Mouse (Mus musculus): Measurements from ENCODE around the gene Ccdc117. TPM values are rescaled to one million over a fixed set of nuclear protein-coding genes. Genes with fewer than 3 reads are reported as not detected.
A peak's percentile ranks its signal among the peaks of the same experiment; 100 is the strongest.

Ccdc117 gene
- polyA plus RNA-seq (2015; fragmentation: Nextera tagmentation; extraction: Ambion mirVana) = 18.0 and 18.6 TPM in 2 replicates

DNA sequence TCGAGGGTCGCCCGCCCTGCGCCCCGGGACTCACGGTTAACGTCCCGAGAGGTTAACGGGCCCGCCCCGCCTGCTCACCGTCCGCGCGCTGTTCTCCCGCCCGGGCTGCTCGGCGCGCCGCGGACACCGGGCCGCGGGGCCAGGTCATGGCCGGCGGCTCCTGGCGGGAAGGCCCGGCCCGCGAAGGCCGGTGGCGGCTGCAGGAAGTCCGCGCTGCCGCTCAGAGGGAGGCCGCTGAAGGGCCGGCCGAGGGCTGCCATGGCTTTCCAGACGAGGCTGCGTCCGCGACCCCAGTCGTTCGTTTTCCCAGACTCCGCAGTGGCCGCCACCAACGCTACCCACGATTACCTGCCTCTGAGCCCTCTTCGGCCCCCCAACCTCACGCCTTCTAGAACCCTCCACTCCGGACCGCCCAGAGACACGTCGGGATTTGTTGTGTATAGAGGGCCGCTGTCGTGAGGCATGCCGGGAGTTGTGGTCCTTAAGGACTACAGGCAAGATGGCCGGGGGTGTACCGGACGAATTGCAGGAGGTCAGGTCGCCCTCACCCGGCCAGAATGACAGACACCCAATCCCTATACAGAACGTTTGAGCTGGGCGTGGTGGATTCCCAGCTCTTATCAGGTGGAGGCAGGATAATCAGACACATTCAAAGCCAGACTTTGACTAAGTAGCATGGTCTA is at the start of gene Ccdc117:
Gene Ccdc117 (minus strand): TSS at position 389 of the 683 bp plus-strand sequence.
- Histone ChIP-seq H3K4me2 (ENCODE audit: low read depth, low read length) (peak within 1 kb of the TSS; percentile 63), H3K36me3 (ENCODE audit: control insufficient read depth, insufficient read depth, low read length) (peaks cover 5% of the 10 kb centered on the region; the same call in 1 of the 2 replicates), H3K9me3 (ENCODE audit: control insufficient read depth, low read length) (no peaks in the 10 kb centered on the region), H3K27ac (ENCODE audit: low read length) (peak within 1 kb of the TSS; percentile 85), H3K9ac (ENCODE audit: low read length) (peak within 1 kb of the TSS; percentile 98), H3K27me3 (ENCODE audit: control insufficient read depth, insufficient read depth, low read depth, low read length) (no peaks in the 10 kb centered on the region), H3K4me3 (ENCODE audit: low read length) (peak within 1 kb of the TSS; percentile 93), H3K4me1 (replicated peaks; ENCODE audit: control insufficient read depth, insufficient read depth, low read length) (peaks cover 9% of the 10 kb centered on the region)
- peak; percentile 99 for ATAC-seq (ENCODE audit: low read depth)
- WGBS = 0% methylated on average over 60 of the region's 65 CpGs

DNA sequence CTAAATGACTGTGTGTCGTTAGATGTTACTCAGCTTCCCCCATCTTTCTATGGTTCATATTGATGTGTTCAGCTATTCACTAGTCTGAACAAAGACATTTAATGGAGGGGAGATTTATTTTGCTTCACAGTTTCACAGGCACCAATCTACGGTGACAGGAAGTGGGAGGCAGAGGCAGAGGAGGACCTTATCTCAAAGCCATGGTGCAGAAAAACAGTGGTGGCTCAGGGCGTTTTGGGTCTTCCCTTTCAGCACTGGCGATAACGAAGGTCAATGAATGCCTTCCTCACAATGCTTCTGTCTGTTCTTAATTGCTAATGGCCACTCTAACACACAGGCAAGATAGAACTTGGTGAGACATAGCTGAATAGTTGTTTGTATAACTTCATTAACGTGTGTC is 33.1 kb upstream of the Ccdc117 start:
- Histone ChIP-seq H3K4me2 (ENCODE audit: low read depth, low read length) (no peak overlapping the region), H3K36me3 (ENCODE audit: control insufficient read depth, insufficient read depth, low read length) (no peaks in the 10 kb centered on the region), H3K9me3 (ENCODE audit: control insufficient read depth, low read length) (no peaks in the 10 kb centered on the region), H3K27ac (ENCODE audit: low read length) (no peak overlapping the region), H3K4me3 (ENCODE audit: low read length) (no peak overlapping the region), H3K9ac (ENCODE audit: low read length) (no peak overlapping the region), H3K27me3 (ENCODE audit: control insufficient read depth, insufficient read depth, low read depth, low read length) (no peaks in the 10 kb centered on the region), H3K4me1 (replicated peaks; ENCODE audit: control insufficient read depth, insufficient read depth, low read length) (no peaks in the 10 kb centered on the region)
- ATAC-seq (ENCODE audit: low read depth) = no peak
- WGBS = 55% methylated on average over 6 of the region's 6 CpGs

DNA sequence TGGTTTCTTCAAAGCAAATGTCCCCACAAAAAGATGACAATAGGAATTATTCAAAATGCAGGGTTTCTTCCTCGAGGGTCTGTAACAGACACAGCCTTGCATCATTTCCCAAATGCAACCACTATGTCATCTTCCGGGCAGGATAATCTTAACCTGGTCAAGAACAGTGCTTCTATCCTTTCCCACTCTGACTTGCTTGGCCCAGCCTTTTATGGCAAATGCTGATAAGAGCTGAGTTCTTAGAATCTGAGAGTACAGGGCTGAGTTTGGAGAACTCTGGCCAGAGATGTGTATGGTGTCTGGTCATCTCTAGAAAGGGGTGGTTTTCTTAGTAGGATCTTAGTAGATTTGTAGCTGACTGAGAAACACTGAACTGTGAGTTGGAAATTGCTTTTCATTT is 31.8 kb upstream of the Ccdc117 start:
- WGBS = 73% methylated on average over 2 of the region's 2 CpGs
- no peaks in the 10 kb centered on the region for H3K9me3 ChIP-seq (ENCODE audit: control insufficient read depth, low read length)
- no peaks in the 10 kb centered on the region for H3K27me3 ChIP-seq (ENCODE audit: control insufficient read depth, insufficient read depth, low read depth, low read length)
- H3K4me2 ChIP-seq (ENCODE audit: low read depth, low read length) = no peak overlapping the region
- no peak overlapping the region for H3K27ac ChIP-seq (ENCODE audit: low read length)
- no peak overlapping the region for H3K9ac ChIP-seq (ENCODE audit: low read length)
- no peak overlapping the region for H3K4me3 ChIP-seq (ENCODE audit: low read length)
- no peak for ATAC-seq (ENCODE audit: low read depth)
- no peaks in the 10 kb centered on the region for H3K4me1 ChIP-seq (replicated peaks; ENCODE audit: control insufficient read depth, insufficient read depth, low read length)
- no peaks in the 10 kb centered on the region for H3K36me3 ChIP-seq (ENCODE audit: control insufficient read depth, insufficient read depth, low read length)

DNA sequence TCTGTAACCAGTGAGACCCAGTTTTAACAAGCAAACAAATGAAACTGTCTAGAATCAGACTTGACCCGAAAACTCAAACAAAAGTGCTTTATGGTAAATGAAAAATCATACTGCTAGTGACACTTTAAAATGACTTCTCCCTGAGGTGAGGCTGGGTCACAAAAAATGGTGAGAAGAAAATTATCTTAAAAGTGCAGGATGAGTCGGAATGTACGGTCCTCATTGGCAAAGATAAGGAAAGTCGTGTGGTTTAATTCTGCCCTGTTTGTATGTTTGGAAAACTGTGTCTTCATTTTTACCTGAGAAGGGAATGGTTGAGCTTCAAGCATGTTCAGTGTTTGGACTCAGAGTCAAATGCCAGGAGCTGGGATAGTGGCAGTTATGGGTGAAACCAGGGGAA is 29.9 kb upstream of the Ccdc117 start:
- no peaks in the 10 kb centered on the region for H3K4me1 ChIP-seq (replicated peaks; ENCODE audit: control insufficient read depth, insufficient read depth, low read length)
- WGBS = 76% methylated on average over 4 of the region's 4 CpGs

DNA sequence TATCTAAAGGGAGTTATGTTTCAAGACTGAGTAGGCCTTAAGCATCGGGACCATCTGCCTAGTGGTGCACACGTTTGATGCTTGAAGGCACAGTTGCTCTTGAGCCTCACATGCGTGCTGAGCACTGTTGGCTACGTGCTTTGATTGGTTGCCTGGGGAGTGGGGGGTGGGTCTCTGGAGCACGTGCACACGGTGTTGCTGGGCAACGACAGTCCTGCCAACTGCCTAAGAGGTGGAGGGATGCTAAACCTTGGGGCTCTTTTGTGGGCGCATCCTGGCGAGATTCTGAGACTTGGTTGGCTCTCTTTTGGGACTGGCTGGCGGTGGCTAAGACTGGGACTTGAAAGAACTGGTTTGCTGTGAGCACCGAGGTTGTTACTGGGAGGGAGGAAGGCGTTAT is 27.5 kb upstream of the Ccdc117 start, which contains the start of gene Ankrd36:
Gene Ankrd36 (plus strand): TSS at position 211 of the 400 bp plus-strand sequence.
- Histone ChIP-seq H3K9ac (ENCODE audit: low read length) (no peak within 1 kb of the TSS), H3K4me2 (ENCODE audit: low read depth, low read length) (no peak within 1 kb of the TSS), H3K27ac (ENCODE audit: low read length) (no peak within 1 kb of the TSS), H3K36me3 (ENCODE audit: control insufficient read depth, insufficient read depth, low read length) (no peaks in the 10 kb centered on the region), H3K4me3 (ENCODE audit: low read length) (no peak within 1 kb of the TSS), H3K9me3 (ENCODE audit: control insufficient read depth, low read length) (no peaks in the 10 kb centered on the region), H3K27me3 (ENCODE audit: control insufficient read depth, insufficient read depth, low read depth, low read length) (no peaks in the 10 kb centered on the region), H3K4me1 (replicated peaks; ENCODE audit: control insufficient read depth, insufficient read depth, low read length) (no peaks in the 10 kb centered on the region)
- no peak for ATAC-seq (ENCODE audit: low read depth)
- 73% methylated on average over 12 of the region's 12 CpGs for WGBS

More for the DNA sequence above, 29.9 kb upstream of the Ccdc117 start:
- H3K27ac ChIP-seq (ENCODE audit: low read length) = no peak overlapping the region
- H3K27me3 ChIP-seq (ENCODE audit: control insufficient read depth, insufficient read depth, low read depth, low read length) = no peaks in the 10 kb centered on the region
- no peak overlapping the region for H3K9ac ChIP-seq (ENCODE audit: low read length)
- no peak for ATAC-seq (ENCODE audit: low read depth)
- no peak overlapping the region for H3K4me2 ChIP-seq (ENCODE audit: low read depth, low read length)
- H3K36me3 ChIP-seq (ENCODE audit: control insufficient read depth, insufficient read depth, low read length) = no peaks in the 10 kb centered on the region
- no peaks in the 10 kb centered on the region for H3K9me3 ChIP-seq (ENCODE audit: control insufficient read depth, low read length)
- no peak overlapping the region for H3K4me3 ChIP-seq (ENCODE audit: low read length)

DNA sequence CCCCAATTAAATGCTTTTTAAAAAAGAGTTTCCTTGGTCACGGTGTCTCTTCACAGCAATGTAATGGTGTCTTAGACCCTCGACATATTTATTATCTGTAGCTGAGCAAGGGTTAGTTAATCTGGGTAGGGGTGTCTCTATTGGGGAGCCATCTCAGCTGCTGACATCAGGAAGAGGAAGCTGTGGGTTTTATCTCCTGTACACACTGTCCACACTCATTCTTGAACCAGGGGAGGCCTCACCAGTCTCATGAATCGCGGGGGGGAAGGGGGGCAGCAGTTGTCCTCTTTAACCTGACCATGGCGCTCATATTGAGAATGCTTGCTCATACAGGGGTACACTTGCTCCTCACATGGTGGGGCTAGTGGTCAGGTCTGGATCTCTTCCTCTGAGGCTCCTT is 26.1 kb upstream of the Ccdc117 start:
- Histone ChIP-seq H3K9ac (ENCODE audit: low read length) (no peak overlapping the region), H3K36me3 (ENCODE audit: control insufficient read depth, insufficient read depth, low read length) (no peaks in the 10 kb centered on the region), H3K4me3 (ENCODE audit: low read length) (no peak overlapping the region), H3K9me3 (ENCODE audit: control insufficient read depth, low read length) (no peaks in the 10 kb centered on the region), H3K4me1 (replicated peaks; ENCODE audit: control insufficient read depth, insufficient read depth, low read length) (no peaks in the 10 kb centered on the region), H3K27me3 (ENCODE audit: control insufficient read depth, insufficient read depth, low read depth, low read length) (no peaks in the 10 kb centered on the region), H3K27ac (ENCODE audit: low read length) (no peak overlapping the region), H3K4me2 (ENCODE audit: low read depth, low read length) (no peak overlapping the region)
- 81% methylated on average over 5 of the region's 5 CpGs for WGBS
- no peak for ATAC-seq (ENCODE audit: low read depth)

DNA sequence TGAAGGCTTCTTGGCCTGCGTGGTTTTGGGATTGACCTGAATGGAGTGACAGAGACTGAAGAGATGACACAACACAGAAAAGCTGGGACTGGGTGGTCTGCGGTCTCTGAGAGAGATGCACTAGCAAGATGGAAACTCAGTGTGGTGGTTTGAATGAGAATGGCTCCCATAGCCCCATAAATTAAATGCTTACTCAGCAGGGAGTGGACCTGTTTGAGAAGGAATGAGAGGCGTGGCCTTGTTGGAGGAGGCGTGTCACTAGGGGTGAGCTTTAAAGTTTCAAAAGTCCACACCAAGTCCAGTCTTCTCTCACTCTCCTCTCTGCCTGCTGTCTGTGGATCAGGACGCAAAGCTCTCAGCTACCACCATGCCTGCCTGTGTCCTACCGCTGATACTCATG is 25.7 kb upstream of the Ccdc117 start:
- H3K9ac ChIP-seq (ENCODE audit: low read length) = no peak overlapping the region
- no peaks in the 10 kb centered on the region for H3K9me3 ChIP-seq (ENCODE audit: control insufficient read depth, low read length)
- no peak overlapping the region for H3K4me3 ChIP-seq (ENCODE audit: low read length)
- H3K4me2 ChIP-seq (ENCODE audit: low read depth, low read length) = no peak overlapping the region
- H3K27me3 ChIP-seq (ENCODE audit: control insufficient read depth, insufficient read depth, low read depth, low read length) = no peaks in the 10 kb centered on the region
- H3K27ac ChIP-seq (ENCODE audit: low read length) = no peak overlapping the region
- ATAC-seq (ENCODE audit: low read depth) = no peak
- 96% methylated on average over 6 of the region's 6 CpGs for WGBS
- H3K4me1 ChIP-seq (replicated peaks; ENCODE audit: control insufficient read depth, insufficient read depth, low read length) = no peaks in the 10 kb centered on the region
- H3K36me3 ChIP-seq (ENCODE audit: control insufficient read depth, insufficient read depth, low read length) = no peaks in the 10 kb centered on the region

DNA sequence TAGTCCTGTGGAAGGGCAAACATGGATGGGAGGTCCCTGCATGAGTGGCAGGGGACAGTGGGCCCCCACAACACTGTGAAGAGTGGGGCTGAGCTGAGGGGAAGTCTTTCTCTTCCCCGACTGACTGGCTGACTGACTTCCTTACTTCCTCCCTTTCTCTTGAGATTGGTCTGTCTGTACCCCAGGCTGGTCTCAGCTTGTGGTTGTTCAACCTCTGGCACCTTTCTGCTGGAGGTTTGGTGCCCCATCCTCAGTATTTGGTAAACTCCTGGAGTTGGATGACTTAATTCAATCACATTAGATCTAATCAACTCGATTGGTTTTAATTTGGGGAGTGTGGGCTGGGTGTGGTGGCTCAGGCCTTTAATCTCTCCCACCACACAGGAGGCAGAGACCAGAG is 24.5 kb upstream of the Ccdc117 start:
- H3K4me1 ChIP-seq (replicated peaks; ENCODE audit: control insufficient read depth, insufficient read depth, low read length) = no peaks in the 10 kb centered on the region
- no peaks in the 10 kb centered on the region for H3K9me3 ChIP-seq (ENCODE audit: control insufficient read depth, low read length)
- H3K27ac ChIP-seq (ENCODE audit: low read length) = no peak overlapping the region
- H3K36me3 ChIP-seq (ENCODE audit: control insufficient read depth, insufficient read depth, low read length) = no peaks in the 10 kb centered on the region
- no peak for ATAC-seq (ENCODE audit: low read depth)
- H3K27me3 ChIP-seq (ENCODE audit: control insufficient read depth, insufficient read depth, low read depth, low read length) = no peaks in the 10 kb centered on the region
- H3K4me3 ChIP-seq (ENCODE audit: low read length) = no peak overlapping the region
- 61% methylated on average over 2 of the region's 2 CpGs for WGBS
- H3K4me2 ChIP-seq (ENCODE audit: low read depth, low read length) = no peak overlapping the region
- H3K9ac ChIP-seq (ENCODE audit: low read length) = no peak overlapping the region

DNA sequence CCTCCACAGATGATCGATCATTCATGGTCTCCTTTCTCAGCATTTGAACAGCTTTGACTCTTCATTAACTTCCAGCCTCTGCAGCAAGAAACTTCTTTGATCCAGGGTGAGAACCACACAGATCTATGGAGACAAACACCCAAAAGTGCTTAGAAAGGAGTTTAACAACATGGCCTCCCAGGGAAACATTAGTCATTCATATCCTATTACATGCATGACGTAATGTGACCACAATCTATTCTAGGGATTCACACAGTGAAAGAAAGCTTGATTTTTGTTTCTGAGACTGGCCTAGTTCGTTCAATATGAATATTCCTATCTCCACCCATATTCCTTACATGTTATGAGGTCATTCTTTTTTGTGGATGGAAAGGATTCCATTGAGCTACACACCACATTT is 23.6 kb upstream of the Ccdc117 start:
- WGBS = 86% methylated on average over 3 of the region's 3 CpGs
- ATAC-seq (ENCODE audit: low read depth) = no peak

More for the DNA sequence above, 23.6 kb upstream of the Ccdc117 start:
- Histone ChIP-seq H3K9ac (ENCODE audit: low read length) (no peak overlapping the region), H3K4me3 (ENCODE audit: low read length) (no peak overlapping the region), H3K9me3 (ENCODE audit: control insufficient read depth, low read length) (no peaks in the 10 kb centered on the region), H3K4me1 (replicated peaks; ENCODE audit: control insufficient read depth, insufficient read depth, low read length) (no peaks in the 10 kb centered on the region), H3K27ac (ENCODE audit: low read length) (no peak overlapping the region), H3K4me2 (ENCODE audit: low read depth, low read length) (no peak overlapping the region), H3K27me3 (ENCODE audit: control insufficient read depth, insufficient read depth, low read depth, low read length) (no peaks in the 10 kb centered on the region), H3K36me3 (ENCODE audit: control insufficient read depth, insufficient read depth, low read length) (no peaks in the 10 kb centered on the region)

Measured in lung, embryonic 16.5 days (tissue).